Mouse (Mus musculus): ENCODE data around the gene Mtus2. TPM values are rescaled to one million over a fixed set of nuclear protein-coding genes. Genes with fewer than 3 reads are reported as not detected.
A peak's percentile ranks its signal among the peaks of the same experiment; 100 is the strongest.

Gene Mtus2
- total and polyA plus RNA-seq, 3 experiments = 0.08 TPM; not detected in 2

DNA sequence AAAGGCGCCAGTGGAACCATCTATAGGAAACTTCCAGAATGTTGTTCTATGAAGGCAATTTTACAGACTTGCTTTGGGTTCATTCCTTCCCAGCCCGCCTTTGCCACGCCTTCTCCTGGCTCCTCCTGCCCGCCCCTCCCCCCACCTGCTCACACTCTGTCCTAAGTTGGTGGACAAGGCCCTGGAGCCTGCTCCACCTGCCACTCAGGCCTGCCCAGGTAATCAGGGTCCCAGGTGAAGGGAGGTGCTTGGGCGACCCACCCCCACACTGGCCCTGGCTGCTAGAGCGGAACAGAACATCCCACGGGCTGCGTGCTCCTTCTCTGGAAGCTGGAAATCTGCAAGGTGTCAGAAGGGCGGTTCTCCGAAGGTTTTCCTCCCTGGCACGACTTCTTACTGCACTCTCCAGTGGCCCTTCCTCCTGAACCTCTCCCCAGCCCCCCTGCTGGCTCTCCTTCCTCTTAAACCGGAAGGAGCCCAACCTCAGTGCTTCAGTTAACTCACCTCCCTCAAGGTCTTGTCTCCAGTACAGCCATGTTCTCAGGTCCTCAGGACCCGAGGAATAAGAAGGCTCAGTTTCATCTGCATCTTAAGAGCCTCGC, 43.8 kb upstream of the Mtus2 start:
- Histone ChIP-seq H3K4me1 (ENCODE audit: control insufficient read depth in 1 of 2, insufficient read depth in 2 of 2, low read length in 2 of 2) (no peaks in the 10 kb centered on the region), H3K27ac (ENCODE audit: control insufficient read depth, low read depth, low read length) (no peak overlapping the region)

DNA sequence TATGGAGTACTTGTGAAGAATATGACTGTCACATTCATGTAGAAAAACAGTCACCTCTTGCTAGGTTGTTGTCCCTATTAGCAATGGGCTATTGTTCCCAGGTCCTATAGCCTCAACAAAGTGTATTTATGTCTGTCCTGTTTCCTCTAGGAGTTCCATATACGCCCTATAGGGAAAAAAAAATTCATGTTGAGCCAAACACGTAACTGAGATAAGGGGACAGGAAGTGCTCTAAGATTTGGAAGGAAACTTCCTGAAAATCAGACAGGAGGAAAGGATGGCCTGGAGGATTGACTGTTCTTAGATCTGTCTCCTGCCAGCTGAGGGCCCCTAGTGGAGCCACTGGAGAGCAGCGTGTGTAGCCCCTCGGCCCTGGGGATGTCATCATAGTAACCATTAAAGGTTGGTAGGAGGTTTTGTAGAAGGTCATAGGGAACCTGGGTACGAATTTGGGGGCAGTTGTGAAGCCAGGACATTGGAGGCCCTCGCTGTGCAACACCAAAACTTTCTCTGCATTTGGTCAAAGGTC, 42.0 kb upstream of the Mtus2 start:
- H3K79me2 ChIP-seq (ENCODE audit: control insufficient read depth, insufficient read depth, low read length, poor library complexity) = no peaks in the 10 kb centered on the region
- TF ChIP-seq ZC3H11A (IDR thresholded peaks at IDR 0.05; ENCODE audit: low read depth, low read length) (no peak), MAZ (IDR thresholded peaks at IDR 0.05; ENCODE audit: low read depth, low read length) (no peak), CHD1 (IDR thresholded peaks at IDR 0.05; ENCODE audit: low read depth, low read length) (no peak), USF2 (IDR thresholded peaks at IDR 0.05; ENCODE audit: borderline replicate concordance in 1 of 2, insufficient read depth in 1 of 2, low read depth in 1 of 2, low read length in 2 of 2) (no peak), TAL1 (IDR thresholded peaks at IDR 0.05; ENCODE audit: low read length) (no peak), CTCF (IDR thresholded peaks at IDR 0.05 in 2 of 3, conservative IDR thresholded peaks at IDR 0.05 in 1 of 3; ENCODE audit: control insufficient read depth in 1 of 3, insufficient read depth in 1 of 3, low read depth in 2 of 3, low read length in 3 of 3, poor library complexity in 1 of 3, severe bottlenecking in 1 of 3) (peak in 2 of 3 experiments; percentile 14 to 20; a peak in 2 of 6 replicates)
- no peaks in the 10 kb centered on the region for H3K36me3 ChIP-seq (ENCODE audit: control insufficient read depth in 1 of 2, insufficient read depth in 2 of 2, low read length in 2 of 2)
- H3K9ac ChIP-seq (ENCODE audit: control insufficient read depth, low read depth, low read length, poor library complexity, severe bottlenecking) = no peak overlapping the region
- no peak overlapping the region for H3K4me3 ChIP-seq (ENCODE audit: control insufficient read depth in 1 of 2, insufficient read depth in 1 of 2, low read depth in 2 of 2, low read length in 2 of 2)
- no peaks in the 10 kb centered on the region for H3K9me3 ChIP-seq (replicated peaks; ENCODE audit: insufficient read depth, low read length)
- no peaks in the 10 kb centered on the region for H3K27me3 ChIP-seq (ENCODE audit: control insufficient read depth in 1 of 2, insufficient read depth in 2 of 2, low read length in 2 of 2)
- H3K4me1 ChIP-seq (ENCODE audit: control insufficient read depth in 1 of 2, insufficient read depth in 2 of 2, low read length in 2 of 2) = no peaks in the 10 kb centered on the region
- no peak overlapping the region for H3K27ac ChIP-seq (ENCODE audit: control insufficient read depth, low read depth, low read length)
- no peak for DNase-seq (ENCODE audit: low read depth, low spot score)

More for the DNA sequence above, 43.8 kb upstream of the Mtus2 start:
- H3K9me3 ChIP-seq (replicated peaks; ENCODE audit: insufficient read depth, low read length) = no peaks in the 10 kb centered on the region
- no peak for TF ChIP-seq E2F4 (IDR thresholded peaks at IDR 0.05; ENCODE audit: borderline replicate concordance, low read depth, low read length)
- TF ChIP-seq JUND (IDR thresholded peaks at IDR 0.05; ENCODE audit: low read depth, low read length) = no peak
- no peak for TF ChIP-seq HCFC1 (IDR thresholded peaks at IDR 0.05; ENCODE audit: low read depth, low read length)
- no peak overlapping the region for H3K4me3 ChIP-seq (ENCODE audit: control insufficient read depth in 1 of 2, insufficient read depth in 1 of 2, low read depth in 2 of 2, low read length in 2 of 2)
- no peaks in the 10 kb centered on the region for H3K27me3 ChIP-seq (ENCODE audit: control insufficient read depth in 1 of 2, insufficient read depth in 2 of 2, low read length in 2 of 2)
- H3K9ac ChIP-seq (ENCODE audit: control insufficient read depth, low read depth, low read length, poor library complexity, severe bottlenecking) = no peak overlapping the region
- DNase-seq (ENCODE audit: low read depth, low spot score) = no peak
- no peaks in the 10 kb centered on the region for H3K36me3 ChIP-seq (ENCODE audit: control insufficient read depth in 1 of 2, insufficient read depth in 2 of 2, low read length in 2 of 2)
- H3K79me2 ChIP-seq (ENCODE audit: control insufficient read depth, insufficient read depth, low read length, poor library complexity) = no peaks in the 10 kb centered on the region

DNA sequence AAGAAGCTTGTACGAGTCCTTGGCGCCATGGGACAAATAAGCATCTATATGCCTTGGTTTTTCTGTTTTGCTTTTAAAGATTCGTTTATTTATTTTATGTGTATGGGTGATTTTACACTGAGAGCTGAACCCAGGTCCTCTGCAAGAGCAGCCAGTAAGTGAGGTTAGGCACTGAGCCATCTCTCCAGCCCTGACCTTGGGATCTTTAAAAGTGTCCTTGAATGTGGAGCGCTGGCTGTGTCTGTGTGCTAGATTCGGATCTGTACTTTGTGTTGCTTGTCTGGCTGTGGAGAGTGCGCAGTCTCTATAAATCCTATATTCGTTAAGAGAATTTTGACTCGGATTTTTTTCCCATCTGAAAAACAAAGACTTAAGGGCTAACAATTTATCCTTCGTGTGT, 40.9 kb upstream of the Mtus2 start:
- TF ChIP-seq GATA1 (IDR thresholded peaks at IDR 0.05; ENCODE audit: low read depth, low read length) (no peak), MAX (IDR thresholded peaks at IDR 0.05; ENCODE audit: low read length) (no peak), E2F4 (IDR thresholded peaks at IDR 0.05; ENCODE audit: borderline replicate concordance, low read depth, low read length) (no peak), POLR2AphosphoS2 (IDR thresholded peaks at IDR 0.05; ENCODE audit: low read length) (no peak), ZMIZ1 (IDR thresholded peaks at IDR 0.05; ENCODE audit: low read depth, low read length) (no peak), POLR2A (IDR thresholded peaks at IDR 0.05; ENCODE audit: control insufficient read depth in 1 of 2, insufficient read depth in 1 of 2, low read depth in 1 of 2, low read length in 2 of 2, poor library complexity in 1 of 2) (no peak), TBP (IDR thresholded peaks at IDR 0.05; ENCODE audit: low read depth, low read length) (no peak), ETS1 (IDR thresholded peaks at IDR 0.05; ENCODE audit: low read depth, low read length) (no peak), CTCF (IDR thresholded peaks at IDR 0.05 in 2 of 3, conservative IDR thresholded peaks at IDR 0.05 in 1 of 3; ENCODE audit: control insufficient read depth in 1 of 3, insufficient read depth in 1 of 3, low read depth in 2 of 3, low read length in 3 of 3, poor library complexity in 1 of 3, severe bottlenecking in 1 of 3) (no peak), ELF1 (IDR thresholded peaks at IDR 0.05; ENCODE audit: low read depth, low read length) (no peak), ZC3H11A (IDR thresholded peaks at IDR 0.05; ENCODE audit: low read depth, low read length) (no peak), CHD1 (IDR thresholded peaks at IDR 0.05; ENCODE audit: low read depth, low read length) (no peak), TAL1 (IDR thresholded peaks at IDR 0.05; ENCODE audit: low read length) (no peak), NRF1 (IDR thresholded peaks at IDR 0.05; ENCODE audit: insufficient read depth, low read depth, low read length, poor library complexity, severe bottlenecking) (no peak), JUND (IDR thresholded peaks at IDR 0.05; ENCODE audit: low read depth, low read length) (no peak), EP300 (IDR thresholded peaks at IDR 0.05; ENCODE audit: low read depth in 1 of 2, low read length in 2 of 2) (no peak), ZKSCAN1 (IDR thresholded peaks at IDR 0.05; ENCODE audit: low read depth, low read length) (no peak), RCOR1 (IDR thresholded peaks at IDR 0.05; ENCODE audit: low read depth, low read length) (no peak), KAT2A (conservative IDR thresholded peaks at IDR 0.05; ENCODE audit: low read depth, low read length) (no peak), UBTF (IDR thresholded peaks at IDR 0.05; ENCODE audit: borderline replicate concordance, insufficient read depth, low read depth, low read length) (no peak)
- Histone ChIP-seq H3K36me3 (ENCODE audit: control insufficient read depth in 1 of 2, insufficient read depth in 2 of 2, low read length in 2 of 2) (no peaks in the 10 kb centered on the region), H3K27ac (ENCODE audit: control insufficient read depth, low read depth, low read length) (no peak overlapping the region), H3K27me3 (ENCODE audit: control insufficient read depth in 1 of 2, insufficient read depth in 2 of 2, low read length in 2 of 2) (no peaks in the 10 kb centered on the region), H3K4me1 (ENCODE audit: control insufficient read depth in 1 of 2, insufficient read depth in 2 of 2, low read length in 2 of 2) (no peaks in the 10 kb centered on the region), H3K79me2 (ENCODE audit: control insufficient read depth, insufficient read depth, low read length, poor library complexity) (no peaks in the 10 kb centered on the region), H3K9ac (ENCODE audit: control insufficient read depth, low read depth, low read length, poor library complexity, severe bottlenecking) (no peak overlapping the region), H3K9me3 (replicated peaks; ENCODE audit: insufficient read depth, low read length) (no peaks in the 10 kb centered on the region), H3K4me3 (ENCODE audit: control insufficient read depth in 1 of 2, insufficient read depth in 1 of 2, low read depth in 2 of 2, low read length in 2 of 2) (no peak overlapping the region)
- DNase-seq (ENCODE audit: low read depth, low spot score) = no peak
